Mouse (Mus musculus) heart, adult 2 months (tissue): Measurements from ENCODE around the gene Aqp3.

Experiments
- CTCF ChIP-seq: fragments of 200-600 bp; IDR thresholded peaks from 2 replicates; pipeline ENCODE4 v1.8.1; 2022; ENCODE audit warnings: antibody characterized with exemption, mild to moderate bottlenecking, moderate library complexity
- POLR2A ChIP-seq: fragments of 200-500 bp; IDR thresholded peaks from 2 replicates; pipeline ENCODE4 v1.6.1; 2011; ENCODE audit warnings: mild to moderate bottlenecking, low read depth, low read length, control low read depth; ENCODE audit not compliant: insufficient read depth

GRCm38 (mm10) chr4:41063894-41064673, 33.9 kb downstream of the Aqp3 start:
- TF ChIP-seq CTCF (peak; percentile 72), POLR2A (no peak)
